11 mouse cellular contexts compared by ENCODE assay signal in genomic region chr4:32336642-32337041, GRCm38 (mm10).
A peak's percentile ranks its signal among the peaks of the same experiment; 100 is the strongest.
DNase-seq lines count a peak whose midpoint lies in the region; ATAC-seq lines count a peak whose summit lies in the region.
"Had no signal": no experiment of that assay in that cellular context is flagged by ENCODE, and none has a peak within 500 bp of the region (broad histone marks: within the 10 kb centered on the region; RNA-seq: fewer than 3 reads in every experiment).

No protein-coding gene starts in this region.

- H3K4me1 ChIP-seq in kidney, embryonic 15.5 days = peaks cover 24% of the 10 kb centered on the region
- peaks cover 21 to 39% of the 10 kb centered on the region in 2 experiments for H3K4me1 ChIP-seq in heart, embryonic 14.5 days (ENCODE audit: control insufficient read depth in 2 of 2, insufficient read depth in 2 of 2, low read length in 2 of 2)

- no peaks in the 10 kb centered on the region for H3K36me3 ChIP-seq in kidney, embryonic 15.5 days
- H3K36me3 ChIP-seq in heart, embryonic 14.5 days (ENCODE audit: control insufficient read depth, insufficient read depth, low read length) = no peaks in the 10 kb centered on the region
- H3K36me3 ChIP-seq: hindbrain, embryonic 15.5 days had no signal

- H3K27ac ChIP-seq in kidney, embryonic 15.5 days = peak overlapping the region; percentile 51; the same call in 1 of the 2 replicates
- H3K27ac ChIP-seq in heart, embryonic 14.5 days (replicated peaks in 1 of 2; ENCODE audit: control insufficient read depth in 1 of 2, insufficient read depth in 1 of 2, low read depth in 2 of 2, low read length in 2 of 2) = peak overlapping the region; percentile 53 to 74; a peak in 3 of 4 replicates
- H3K27ac ChIP-seq: embryonic facial prominence, embryonic 12.5 days; hindbrain, embryonic 15.5 days; macrophage had no signal

- 49% methylated on average over 4 of the region's 4 CpGs for WGBS in kidney, embryonic 15.5 days
- 10% methylated on average over 4 of the region's 4 CpGs for WGBS in heart, embryonic 14.5 days

- 0 out of 2 replicates have a peak overlapping the region, but pooled peaks have one; percentile 3 for H3K4me2 ChIP-seq in kidney, embryonic 15.5 days
- H3K4me2 ChIP-seq in heart, embryonic 14.5 days (ENCODE audit: low read length) = peak overlapping the region; percentile 51
- H3K4me2 ChIP-seq: embryonic facial prominence, embryonic 12.5 days; hindbrain, embryonic 15.5 days had no signal

- no peaks in the 10 kb centered on the region for H3K27me3 ChIP-seq in kidney, embryonic 15.5 days
- H3K27me3 ChIP-seq in heart, embryonic 14.5 days (ENCODE audit: control insufficient read depth, insufficient read depth, low read length) = no peaks in the 10 kb centered on the region
- H3K27me3 ChIP-seq: embryonic facial prominence, embryonic 12.5 days; hindbrain, embryonic 15.5 days had no signal

- ATAC-seq in kidney, embryonic 15.5 days (replicated peaks; ENCODE audit: low FRiP score) = no peak
- ATAC-seq in activated CD4-positive, CD25-positive, alpha-beta regulatory T cell, adult 4 months = peak; percentile 13
- no peak for ATAC-seq in heart, embryonic 14.5 days (ENCODE audit: insufficient number of reproducible peaks, insufficient read depth, low FRiP score, low read depth)

- DNase-seq in kidney, adult 18-20 months = no peak
- DNase-seq in lung, postnatal 10 days = peak; percentile 28
- DNase-seq in ovary, adult 18-20 months (ENCODE audit: low spot score) = no peak
- no peak for DNase-seq in layer of hippocampus, adult 8-10 months (ENCODE audit: low spot score in 2 of 2)
- DNase-seq: right cerebral cortex, adult 18-20 months had no signal

- H3K4me3 ChIP-seq in kidney, embryonic 15.5 days (replicated peaks) = no peak overlapping the region
- no peak overlapping the region for H3K4me3 ChIP-seq in heart, embryonic 14.5 days (ENCODE audit: control insufficient read depth in 1 of 2, insufficient read depth in 1 of 2, low read depth in 1 of 2, low read length in 2 of 2)
- H3K4me3 ChIP-seq: embryonic facial prominence, embryonic 12.5 days; hindbrain, embryonic 15.5 days had no signal

- H3K9ac ChIP-seq in kidney, embryonic 15.5 days = no peak overlapping the region
- H3K9ac ChIP-seq in heart, embryonic 14.5 days (ENCODE audit: low read length) = peak overlapping the region; percentile 42
- H3K9ac ChIP-seq: embryonic facial prominence, embryonic 12.5 days; hindbrain, embryonic 15.5 days had no signal

- no peaks in the 10 kb centered on the region for H3K9me3 ChIP-seq in kidney, embryonic 15.5 days (replicated peaks)
- no peaks in the 10 kb centered on the region for H3K9me3 ChIP-seq in heart, embryonic 14.5 days (ENCODE audit: control insufficient read depth, low read length)
- H3K9me3 ChIP-seq: embryonic facial prominence, embryonic 12.5 days; hindbrain, embryonic 15.5 days had no signal
